Mouse (Mus musculus) embryonic facial prominence, embryonic 10.5 days (tissue): ENCODE results near the gene Tpgs1. TPM values are rescaled to one million over a fixed set of nuclear protein-coding genes. Genes with fewer than 3 reads are reported as not detected.

Experiments
- polyA plus RNA-seq: library from polyadenylated mRNA; unstranded; fragments of >200 nt; fragmentation: Nextera tagmentation; extraction: Ambion mirVana; gene quantifications from 2 replicates; pipeline ENCODE4 v1.2.1, GENCODE M21; 2016

Tpgs1 gene
- polyA plus RNA-seq, 1 experiment from 2014 or later, result 63.5 TPM

Other genes starting within 250 kb of the Tpgs1 start
- not detected in 2 replicates for gene Vmn2r83, start 200.6 kb upstream of the Tpgs1 start, polyA plus RNA-seq
- 28.4 and 29.2 TPM in 2 replicates for gene Plpp2, start 135.6 kb upstream of the Tpgs1 start, polyA plus RNA-seq
- gene Mier2, start 114.2 kb upstream of the Tpgs1 start, polyA plus RNA-seq, result 76.4 and 77.3 TPM in 2 replicates
- not detected in 2 replicates for gene Theg, start 82.0 kb upstream of the Tpgs1 start, polyA plus RNA-seq
- gene C2cd4c, start 55.3 kb upstream of the Tpgs1 start, polyA plus RNA-seq, result 0.03 TPM in 1 of 2 replicates, not detected in the other
- 20.0 and 21.5 TPM in 2 replicates for gene Shc2, start 31.5 kb upstream of the Tpgs1 start, polyA plus RNA-seq
- gene Odf3l2, start 23.6 kb upstream of the Tpgs1 start, polyA plus RNA-seq, result not detected in 2 replicates
- gene Madcam1, start 4.8 kb upstream of the Tpgs1 start, polyA plus RNA-seq, result 2.5 and 3.2 TPM in 2 replicates
- gene Cdc34, start 12.8 kb downstream of the Tpgs1 start, polyA plus RNA-seq, result 240 and 250 TPM in 2 replicates
- gene Gzmm, start 19.7 kb downstream of the Tpgs1 start, polyA plus RNA-seq, result 0.88 and 1.5 TPM in 2 replicates
- gene Bsg, start 35.1 kb downstream of the Tpgs1 start, polyA plus RNA-seq, result 591 and 608 TPM in 2 replicates
- 0.04 TPM in 1 of 2 replicates, not detected in the other for gene Hcn2, start 47.3 kb downstream of the Tpgs1 start, polyA plus RNA-seq
- gene Polrmt, start 77.2 kb downstream of the Tpgs1 start, polyA plus RNA-seq, result 52.8 and 54.3 TPM in 2 replicates
- gene Fgf22, start 85.7 kb downstream of the Tpgs1 start, polyA plus RNA-seq, result 0.46 TPM in 1 of 2 replicates, not detected in the other
- gene Rnf126, start 97.6 kb downstream of the Tpgs1 start, polyA plus RNA-seq, result 125 and 126 TPM in 2 replicates
- gene Fstl3, start 107.9 kb downstream of the Tpgs1 start, polyA plus RNA-seq, result 1.9 and 2.2 TPM in 2 replicates
- gene Prss57, start 121.6 kb downstream of the Tpgs1 start, polyA plus RNA-seq, result 0.05 TPM in 1 of 2 replicates, not detected in the other
- gene Palm, start 124.2 kb downstream of the Tpgs1 start, polyA plus RNA-seq, result 127 and 129 TPM in 2 replicates
- 1.7 and 2.2 TPM in 2 replicates for gene Misp, start 151.6 kb downstream of the Tpgs1 start, polyA plus RNA-seq
- 406 and 416 TPM in 2 replicates for gene Ptbp1, start 185.1 kb downstream of the Tpgs1 start, polyA plus RNA-seq
- 9.3 and 12.3 TPM in 2 replicates for gene Prtn3, start 205.1 kb downstream of the Tpgs1 start, polyA plus RNA-seq
- gene Plppr3, start 205.3 kb downstream of the Tpgs1 start, polyA plus RNA-seq, result 123 and 139 TPM in 2 replicates
- 0.20 TPM in 1 of 2 replicates, not detected in the other for gene Elane, start 216.9 kb downstream of the Tpgs1 start, polyA plus RNA-seq
- not detected in 2 replicates for gene Cfd, start 221.5 kb downstream of the Tpgs1 start, polyA plus RNA-seq
- 63.6 and 68.1 TPM in 2 replicates for gene Med16, start 239.6 kb downstream of the Tpgs1 start, polyA plus RNA-seq
- 3.4 TPM in 1 of 2 replicates, not detected in the other for gene Gm26602, start 241.5 kb downstream of the Tpgs1 start, polyA plus RNA-seq
- 0.33 and 0.37 TPM in 2 replicates for gene Kiss1r, start 247.6 kb downstream of the Tpgs1 start, polyA plus RNA-seq